Mouse (Mus musculus) adrenal gland, postnatal 4 days (tissue): ENCODE measurements at regions not wholly inside any gene's neighbourhood (a gene's known extent, or its start where the extent isn't known, plus 50 kb on each side); places are given as distances from the start of the nearest gene placed in this dataset.

ENCODE experiments used
- DNase-seq, 2 experiments: peaks; one replicate each; pipeline ENCODE4 v3.0.0; 2021 to 2022; ENCODE audit warnings: low spot score in 2 of 2, mixed read lengths in 2 of 2

- DNase-seq: no peak
Observed at GRCm38 (mm10) chr6:99942958-99943357, 216.8 kb upstream of the Prok2 start.

DNA sequence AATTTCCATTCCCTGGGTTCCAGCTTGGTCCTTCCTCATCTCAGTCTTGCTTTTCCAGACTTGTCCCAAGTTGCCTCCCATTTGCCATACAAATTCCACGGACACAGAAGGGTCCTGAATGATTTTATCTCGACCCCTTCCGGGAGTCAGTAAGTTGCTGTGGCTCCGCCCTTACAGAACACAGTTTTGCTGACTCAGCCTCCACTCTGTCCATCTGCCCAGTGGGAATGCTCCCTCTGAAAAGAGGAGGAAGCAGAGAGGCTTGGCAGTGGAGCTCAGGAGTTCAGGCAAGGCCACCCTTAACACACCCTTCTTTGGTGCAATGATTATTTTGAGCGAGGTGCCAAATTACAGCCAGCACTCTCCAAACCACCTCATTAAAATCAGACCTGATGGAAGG is 213.9 kb upstream of the Prok2 start:
- DNase-seq: no peak

GRCm38 (mm10) chr6:99939382-99939781 is 213.2 kb upstream of the Prok2 start:
- DNase-seq: no peak

DNA sequence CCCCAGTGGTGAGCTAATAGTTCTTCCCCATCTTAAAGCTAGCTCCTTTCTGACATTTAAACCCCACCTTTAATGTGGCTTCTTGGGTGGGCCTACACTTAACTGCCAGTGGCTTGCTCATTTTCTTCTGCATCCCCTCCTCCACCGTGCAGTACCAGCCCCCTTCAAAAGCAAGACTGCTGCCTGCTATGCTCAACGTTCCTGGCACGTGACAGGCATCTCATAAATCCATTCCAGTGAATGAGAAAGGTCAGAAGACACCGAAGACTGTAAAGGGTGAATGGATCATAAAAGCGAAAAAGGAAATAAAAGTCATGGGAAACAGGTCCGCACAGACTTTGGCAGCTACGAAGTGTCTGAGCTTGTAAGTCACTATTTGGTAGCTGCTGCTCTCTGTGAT is 212.8 kb upstream of the Prok2 start:
- DNase-seq: no peak

DNA sequence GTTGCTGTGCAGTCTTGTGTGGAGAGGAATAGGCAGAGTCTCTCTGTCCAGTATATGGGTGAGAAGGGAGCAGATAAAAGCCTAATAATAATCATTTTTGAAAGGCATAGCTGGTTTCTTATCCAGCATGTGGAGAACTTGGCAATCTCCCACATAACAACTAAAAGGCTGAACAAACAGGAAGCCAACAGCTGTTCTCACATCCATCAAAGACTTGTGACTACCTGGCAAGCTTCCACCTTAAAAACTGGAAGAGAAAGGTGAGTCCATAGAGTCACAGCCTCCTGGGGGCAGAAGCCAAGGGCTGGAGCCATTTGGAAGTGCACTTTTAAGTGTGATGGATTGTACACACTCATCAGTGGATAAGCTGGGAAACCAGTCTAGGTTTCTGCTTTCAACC is 210.5 kb upstream of the Prok2 start:
- DNase-seq: no peak

DNA sequence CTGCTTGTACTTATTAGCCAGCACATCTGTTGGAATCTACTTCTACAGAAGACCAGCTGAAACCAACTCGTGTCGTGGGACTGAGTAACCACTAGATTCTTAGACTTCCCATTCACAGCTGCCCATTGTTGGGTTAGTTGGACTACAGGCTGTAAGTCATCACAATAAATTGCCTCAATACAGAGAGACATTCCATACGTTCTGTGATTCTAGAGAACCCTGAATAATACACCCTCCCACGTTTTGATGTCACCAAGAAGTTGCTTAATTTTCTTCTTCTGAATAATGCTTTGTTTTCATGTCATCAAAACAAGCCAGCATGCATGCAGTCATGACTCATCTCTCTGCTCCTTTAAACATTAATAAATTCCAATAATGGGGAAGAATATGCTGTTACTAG is 209.2 kb upstream of the Prok2 start:
- no peak for DNase-seq

GRCm38 (mm10) chr6:99934394-99934793 is 208.2 kb upstream of the Prok2 start:
- no peak for DNase-seq

- no peak for DNase-seq
Observed at GRCm38 (mm10) chr6:99933404-99933803, 207.2 kb upstream of the Prok2 start.

GRCm38 (mm10) chr6:99932923-99933322 is 206.7 kb upstream of the Prok2 start:
- no peak for DNase-seq

DNA sequence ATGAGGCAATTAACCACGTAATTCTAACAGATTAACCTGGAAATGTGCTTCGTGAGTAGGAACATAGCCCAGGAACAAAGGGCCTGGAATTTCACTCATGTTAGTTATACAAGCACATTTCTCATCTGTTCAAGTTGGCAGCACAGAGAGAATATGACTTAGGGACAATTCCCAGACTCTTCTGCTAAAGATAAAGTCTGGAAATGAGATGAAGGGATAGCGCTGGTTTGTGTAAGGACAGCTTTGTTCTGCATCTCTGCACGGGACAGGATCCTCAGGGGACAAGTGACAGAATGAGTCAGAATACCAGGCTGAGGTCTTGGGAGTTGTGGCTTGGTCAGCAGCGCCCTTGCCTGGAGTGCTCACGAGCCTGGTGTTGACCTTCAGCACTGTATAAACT is 206.2 kb upstream of the Prok2 start:
- no peak for DNase-seq

- no peak for DNase-seq
Observed at GRCm38 (mm10) chr6:99931588-99931987, 205.4 kb upstream of the Prok2 start.

DNA sequence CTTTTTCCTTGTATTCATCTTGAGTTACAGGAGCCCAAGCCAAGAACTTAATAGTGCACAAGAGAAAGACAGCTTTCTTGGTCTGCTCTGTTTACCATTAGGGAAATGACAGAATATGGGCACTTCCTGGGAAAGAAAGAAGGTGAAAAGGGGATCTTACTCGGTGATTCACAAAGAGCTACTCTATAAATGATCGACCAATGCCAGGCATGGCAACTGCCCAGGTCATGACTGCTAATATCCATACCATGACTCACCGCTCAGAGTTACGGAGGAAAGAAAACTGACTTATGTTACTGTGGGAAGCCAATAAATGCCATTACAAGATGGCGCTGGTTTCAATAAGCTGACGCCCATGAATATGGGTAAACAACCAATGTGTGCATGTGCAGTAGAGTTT is 204.1 kb upstream of the Prok2 start:
- no peak for DNase-seq

GRCm38 (mm10) chr6:99927933-99928555 is 201.9 kb upstream of the Prok2 start:
- DNase-seq: no peak

GRCm38 (mm10) chr6:99924181-99924580 is 198.0 kb upstream of the Prok2 start:
- no peak for DNase-seq

DNA sequence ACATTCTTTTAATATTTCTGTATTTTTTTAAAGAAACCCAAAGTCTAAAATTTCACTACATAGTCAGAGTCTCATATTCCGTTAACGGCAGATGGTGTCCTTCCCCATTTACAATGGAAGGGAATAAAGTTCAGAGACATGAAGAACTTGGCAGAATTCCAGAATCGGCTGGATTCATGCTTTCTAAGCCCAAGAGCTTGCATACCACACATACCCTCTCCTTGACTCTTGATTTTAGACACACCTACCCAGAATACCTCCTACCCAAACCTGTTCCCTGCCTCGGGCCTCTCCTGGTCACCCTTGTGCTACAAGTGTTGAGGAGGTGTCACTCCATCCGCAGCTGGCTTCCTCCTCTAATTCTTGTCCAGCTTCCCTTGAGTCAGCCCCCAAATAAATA is 195.8 kb upstream of the Prok2 start:
- DNase-seq: no peak

DNA sequence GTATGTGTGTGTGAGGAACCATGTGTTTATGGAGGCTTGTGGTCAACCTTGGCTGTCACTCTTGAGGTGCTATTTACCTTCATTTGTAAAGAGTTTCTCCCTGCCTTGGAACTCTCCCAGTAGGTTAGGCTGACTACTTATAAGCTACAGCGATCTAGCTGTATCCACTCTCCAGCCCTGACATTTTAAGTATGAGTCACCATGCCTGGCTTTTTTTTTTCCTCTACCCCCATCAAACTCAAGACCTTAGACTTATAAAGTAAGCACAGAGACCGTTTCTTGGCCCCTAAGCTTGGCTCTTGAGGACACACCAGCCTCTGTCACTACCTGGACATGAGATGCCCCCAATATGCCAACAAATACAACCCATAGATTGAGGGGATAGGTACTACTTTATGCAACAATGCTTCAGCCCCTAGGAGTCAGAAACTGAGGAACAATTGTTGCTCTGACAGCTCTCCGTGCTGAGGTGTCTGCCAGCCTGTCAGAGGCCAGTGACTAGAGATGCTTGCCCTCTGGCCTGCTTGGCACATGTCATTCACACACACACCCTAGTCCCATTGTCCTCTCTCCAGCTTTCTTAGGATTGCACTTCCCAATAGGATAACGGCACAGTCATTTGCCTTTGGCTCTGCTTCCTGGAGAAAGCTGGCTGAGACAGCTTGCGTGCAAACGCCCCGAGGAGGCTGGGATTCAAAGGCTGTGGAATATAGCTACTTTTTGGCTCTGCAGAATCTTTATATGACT is 193.8 kb upstream of the Prok2 start:
- DNase-seq: no peak

- no peak for DNase-seq
Observed at GRCm38 (mm10) chr6:99918351-99918750, 192.2 kb upstream of the Prok2 start.

- DNase-seq: no peak
Observed at GRCm38 (mm10) chr6:99909921-99910320, 183.7 kb upstream of the Prok2 start.

GRCm38 (mm10) chr6:99909459-99909858 is 183.3 kb upstream of the Prok2 start:
- no peak for DNase-seq

- DNase-seq: no peak
Observed at GRCm38 (mm10) chr6:99908066-99908465, 181.9 kb upstream of the Prok2 start.

DNA sequence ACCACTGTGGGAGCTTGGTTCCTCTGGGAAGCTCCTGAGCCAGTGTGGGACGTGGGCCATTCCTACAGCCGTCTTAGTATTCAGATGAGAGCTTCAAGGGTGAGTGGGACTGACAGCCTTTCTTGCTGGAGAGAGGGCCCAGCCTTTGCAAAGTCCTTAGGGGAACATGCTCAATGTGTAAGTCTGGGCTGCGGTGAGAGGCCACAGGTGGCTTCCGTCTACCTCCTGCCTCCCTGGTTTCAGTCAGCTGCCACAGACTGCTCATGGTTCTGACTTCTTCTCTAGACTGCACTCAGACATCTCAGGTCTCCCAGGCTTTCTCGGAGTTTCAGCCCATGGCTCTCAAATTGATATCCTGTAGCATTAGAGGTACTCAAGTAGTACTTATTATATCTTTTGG is 179.0 kb upstream of the Prok2 start:
- no peak for DNase-seq

DNA sequence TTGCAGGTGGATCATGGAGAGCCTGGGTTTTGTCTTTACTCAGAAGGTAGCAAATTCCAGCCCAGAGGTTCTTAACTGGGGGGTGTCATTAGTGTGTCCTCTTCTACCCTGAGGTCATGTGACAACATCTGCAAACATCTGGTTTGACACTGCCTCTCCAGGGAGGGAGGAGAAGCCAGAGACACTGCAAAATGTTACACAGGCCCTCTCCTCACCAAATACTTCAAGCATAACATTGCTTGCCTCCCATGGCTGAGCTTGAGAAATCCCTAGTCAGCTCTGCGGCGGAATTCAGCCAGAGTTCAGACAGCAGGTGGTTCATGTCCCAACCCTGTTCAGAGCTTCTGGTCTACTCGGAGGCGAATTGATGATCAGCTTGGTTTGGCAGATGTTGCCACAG is 178.4 kb upstream of the Prok2 start:
- no peak for DNase-seq

DNA sequence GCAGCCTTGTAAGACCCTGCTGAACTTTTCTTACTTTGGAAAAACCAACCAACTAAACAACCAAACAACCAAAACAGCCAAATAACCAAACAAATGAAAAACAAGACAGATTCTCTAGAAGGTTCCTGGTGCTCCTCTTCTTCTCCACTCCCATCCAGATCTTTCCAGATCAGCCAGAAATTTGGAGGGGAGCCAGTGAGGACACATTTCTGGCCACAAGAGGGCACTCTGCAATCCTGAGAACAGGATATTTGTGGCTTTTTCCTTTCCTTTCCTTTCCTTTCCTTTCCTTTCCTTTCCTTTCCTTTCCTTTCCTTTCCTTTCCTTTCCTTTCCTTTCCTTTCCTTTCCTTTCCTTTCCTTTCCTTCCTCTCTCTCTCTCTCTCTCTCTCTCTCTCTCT is 177.9 kb upstream of the Prok2 start:
- peak; percentile 11 to 37 for DNase-seq
